Mouse (Mus musculus) CH12.LX (cell line): ENCODE measurements at regions not wholly inside any gene's neighbourhood (a gene's known extent, or its start where the extent isn't known, plus 50 kb on each side); places are given as distances from the start of the nearest gene placed in this dataset.

Source experiments
- DNase-seq: peaks from one replicate; pipeline ENCODE4 v3.0.0-alpha.2; 2013; ENCODE audit errors: extremely low read depth
- H3K27ac ChIP-seq: 2 replicates; pipeline ENCODE4 v1.5.1; 2012; ENCODE audit warnings: low read depth, mild to moderate bottlenecking, control low read depth, moderate library complexity; ENCODE audit not compliant: insufficient read depth
- H3K27me3 ChIP-seq: replicated peaks from 2 replicates; pipeline ENCODE3; 2012; ENCODE audit warnings: inconsistent platforms
- H3K36me3 ChIP-seq, 2 experiments: replicated peaks in 1 of 2; 2 replicates each; pipeline versions ENCODE3 to v1.6.1; 2012; ENCODE audit warnings: inconsistent platforms in 1 of 2, low read length in 1 of 2, mild to moderate bottlenecking in 1 of 2, mixed read lengths in 1 of 2, moderate library complexity in 1 of 2; ENCODE audit not compliant: control insufficient read depth in 1 of 2, insufficient read depth in 1 of 2
- H3K4me1 ChIP-seq, 2 experiments: 2 replicates each; pipeline ENCODE4 v1.6.1; 2012; ENCODE audit warnings: inconsistent platforms in 1 of 2, moderate library complexity in 1 of 2; ENCODE audit not compliant: insufficient read depth in 2 of 2, control insufficient read depth in 1 of 2
- H3K4me2 ChIP-seq: 2 replicates; pipeline ENCODE4 v1.6.1; 2012; ENCODE audit warnings: low read depth, mild to moderate bottlenecking, control low read depth; ENCODE audit not compliant: poor library complexity, insufficient read depth, severe bottlenecking
- H3K4me3 ChIP-seq, 3 experiments: fragments of 150-350 bp in 1 of 3; sonication (generic) in 1 of 3; replicated peaks in 1 of 3; 2 replicates each; pipeline versions ENCODE3 to v1.5.1; 2011 to 2012; ENCODE audit warnings: low read depth in 2 of 3, low read length in 2 of 3, mild to moderate bottlenecking in 2 of 3, moderate library complexity in 2 of 3, control low read depth in 1 of 3, improper control_type of control experiment in 1 of 3, inconsistent platforms in 1 of 3, mixed read lengths in 1 of 3; ENCODE audit not compliant: poor library complexity in 1 of 3
- H3K79me2 ChIP-seq: replicated peaks from 2 replicates; pipeline ENCODE4 v1.6.1; 2012; ENCODE audit warnings: mild to moderate bottlenecking, moderate library complexity; ENCODE audit not compliant: control insufficient read depth, poor library complexity, insufficient read depth, severe bottlenecking; ENCODE audit errors: extremely low read depth
- H3K9ac ChIP-seq: 2 replicates; pipeline ENCODE4 v1.6.1; 2012; ENCODE audit warnings: low read depth, mild to moderate bottlenecking, control low read depth, moderate library complexity; ENCODE audit not compliant: insufficient read depth
- H3K9me3 ChIP-seq: replicated peaks from 2 replicates; pipeline ENCODE3; 2012; ENCODE audit warnings: low read length, inconsistent platforms, mixed read lengths
- BHLHE40 ChIP-seq: IDR thresholded peaks from 2 replicates; pipeline ENCODE4 v1.6.1; 2011; ENCODE audit warnings: mild to moderate bottlenecking, low read depth, low read length, improper control_type of control experiment
- CTCF ChIP-seq, 2 experiments: IDR thresholded peaks in 1 of 2; conservative IDR thresholded peaks in 1 of 2; 2 replicates each; pipeline ENCODE4 v1.5.1; 2011 to 2012; ENCODE audit warnings: low read depth in 2 of 2, low read length in 2 of 2, improper control_type of control experiment in 1 of 2, inconsistent platforms in 1 of 2, mild to moderate bottlenecking in 1 of 2, moderate library complexity in 1 of 2
- ELF1 ChIP-seq: IDR thresholded peaks from 2 replicates; pipeline ENCODE4 v1.6.1; 2014; ENCODE audit warnings: low read depth, mild to moderate bottlenecking, inconsistent platforms, low read length, improper control_type of control experiment
- ETS1 ChIP-seq: conservative IDR thresholded peaks from 2 replicates; pipeline ENCODE4 v1.6.1; 2012; ENCODE audit warnings: low read depth, mild to moderate bottlenecking, inconsistent platforms, low read length, improper control_type of control experiment, moderate library complexity
- GABPA ChIP-seq: IDR thresholded peaks from 2 replicates; pipeline ENCODE4 v1.6.1; 2012; ENCODE audit warnings: low read depth, low read length, improper control_type of control experiment, inconsistent platforms; ENCODE audit not compliant: insufficient replicate concordance
- IRF4 ChIP-seq: IDR thresholded peaks from 2 replicates; pipeline ENCODE4 v1.6.1; 2014; ENCODE audit warnings: low read depth, mild to moderate bottlenecking, inconsistent platforms, low read length, improper control_type of control experiment
- JUN ChIP-seq: IDR thresholded peaks from 2 replicates; pipeline ENCODE4 v1.6.1; 2011; ENCODE audit warnings: low read depth, mild to moderate bottlenecking, low read length, improper control_type of control experiment, moderate library complexity; ENCODE audit not compliant: insufficient read depth
- KAT2A ChIP-seq: IDR thresholded peaks from 2 replicates; pipeline ENCODE4 v1.6.1; 2012; ENCODE audit warnings: low read length, improper control_type of control experiment, inconsistent platforms; ENCODE audit not compliant: insufficient replicate concordance
- MAX ChIP-seq: IDR thresholded peaks from 2 replicates; pipeline ENCODE4 v1.6.1; 2011; ENCODE audit warnings: low read length, improper control_type of control experiment
- MEF2A ChIP-seq: IDR thresholded peaks from 2 replicates; pipeline ENCODE4 v1.6.1; 2014; ENCODE audit warnings: low read depth, mild to moderate bottlenecking, inconsistent platforms, low read length, improper control_type of control experiment, borderline replicate concordance
- NRF1 ChIP-seq: IDR thresholded peaks from 2 replicates; pipeline ENCODE4 v1.6.1; 2014; ENCODE audit warnings: low read depth, mild to moderate bottlenecking, inconsistent platforms, low read length, improper control_type of control experiment, moderate library complexity
- POLR2AphosphoS2 ChIP-seq: IDR thresholded peaks from 2 replicates; pipeline ENCODE4 v1.6.1; 2011; ENCODE audit warnings: low read depth, low read length, improper control_type of control experiment
- SIN3A ChIP-seq: IDR thresholded peaks from 2 replicates; pipeline ENCODE4 v1.6.1; 2012; ENCODE audit warnings: low read length, improper control_type of control experiment, inconsistent platforms
- TBP ChIP-seq: conservative IDR thresholded peaks from 2 replicates; pipeline ENCODE4 v1.6.1; 2011; ENCODE audit warnings: low read depth, low read length, improper control_type of control experiment
- TCF12 ChIP-seq: IDR thresholded peaks from 2 replicates; pipeline ENCODE4 v1.6.1; 2014; ENCODE audit warnings: low read depth, mild to moderate bottlenecking, inconsistent platforms, low read length, improper control_type of control experiment
- USF1 ChIP-seq: IDR thresholded peaks from 2 replicates; pipeline ENCODE4 v1.6.1; 2014; ENCODE audit warnings: low read depth, mild to moderate bottlenecking, inconsistent platforms, low read length, improper control_type of control experiment
- USF2 ChIP-seq: conservative IDR thresholded peaks from 2 replicates; pipeline ENCODE4 v1.6.1; 2011; ENCODE audit warnings: low read depth, low read length, improper control_type of control experiment
- ZKSCAN1 ChIP-seq: IDR thresholded peaks from 2 replicates; pipeline ENCODE4 v1.6.1; 2012; ENCODE audit warnings: low read depth, inconsistent platforms, low read length, improper control_type of control experiment, borderline replicate concordance
- dilution Hi-C: fragments of 300-500 bp; cut with MboI; formaldehyde crosslinking; loops from 2 replicates; pipeline ENCODE4 v1.14.3; 2020; ENCODE audit warnings: low sequenced_read_pairs; ENCODE audit not compliant: extremely low pct_unique_long_range_greater_than_20kb, extremely low pct_ligation_motif_present
- in situ Hi-C: fragments of 300-500 bp; cut with MboI; formaldehyde crosslinking; loops from 3 replicates; pipeline ENCODE4 v1.14.3; 2019; ENCODE audit warnings: low sequenced_read_pairs, low pct_ligation_motif_present, low pct_unique_long_range_greater_than_20kb, mixed read lengths

DNA sequence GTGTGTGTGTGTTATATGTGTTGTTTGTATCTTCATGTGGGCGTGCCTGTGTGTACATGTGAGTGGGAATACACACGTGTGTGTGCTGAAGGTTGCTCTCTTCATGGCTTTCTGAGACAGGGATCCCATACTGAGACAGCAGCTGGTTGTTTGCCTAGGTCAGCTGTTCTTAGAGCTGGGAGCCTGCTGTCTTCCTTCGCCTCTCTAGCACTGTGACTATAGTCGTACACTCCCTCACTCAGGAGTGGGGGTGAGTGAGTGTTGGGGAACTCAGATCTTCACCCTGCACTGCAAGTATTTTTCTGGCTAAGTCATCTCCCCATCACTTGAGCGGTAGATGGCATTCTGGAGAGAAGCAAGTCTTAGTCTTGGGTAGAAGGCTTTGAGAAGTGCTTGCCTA lies 191.6 kb upstream of the Gm9833 start:
- no peaks in the 10 kb centered on the region for H3K9me3 ChIP-seq
- dilution Hi-C loops: no loop called here
- TF ChIP-seq SIN3A: no peak
- no peak for TF ChIP-seq KAT2A
- TF ChIP-seq TBP: no peak
- no peak for TF ChIP-seq MEF2A
- no peak for TF ChIP-seq IRF4
- TF ChIP-seq BHLHE40: no peak
- no peak for TF ChIP-seq ZKSCAN1
- TF ChIP-seq GABPA: no peak
- no peak for TF ChIP-seq MAX
- TF ChIP-seq USF1: no peak
- TF ChIP-seq USF2: no peak
- no peak for TF ChIP-seq TCF12
- no peak for TF ChIP-seq POLR2AphosphoS2
- H3K27me3 ChIP-seq: peaks cover 6% of the 10 kb centered on the region
- H3K4me3 ChIP-seq: no peak overlapping the region
- H3K36me3 ChIP-seq: no peaks in the 10 kb centered on the region
- no peak for DNase-seq
- H3K4me2 ChIP-seq: no peak overlapping the region
- peaks cover 3 to 50% of the 10 kb centered on the region in 2 experiments; a peak in 2 of 4 replicates for H3K4me1 ChIP-seq
- in situ Hi-C loops: no loop called here
- H3K9ac ChIP-seq: no peak overlapping the region
- no peaks in the 10 kb centered on the region for H3K79me2 ChIP-seq
- H3K27ac ChIP-seq: no peak overlapping the region

DNA sequence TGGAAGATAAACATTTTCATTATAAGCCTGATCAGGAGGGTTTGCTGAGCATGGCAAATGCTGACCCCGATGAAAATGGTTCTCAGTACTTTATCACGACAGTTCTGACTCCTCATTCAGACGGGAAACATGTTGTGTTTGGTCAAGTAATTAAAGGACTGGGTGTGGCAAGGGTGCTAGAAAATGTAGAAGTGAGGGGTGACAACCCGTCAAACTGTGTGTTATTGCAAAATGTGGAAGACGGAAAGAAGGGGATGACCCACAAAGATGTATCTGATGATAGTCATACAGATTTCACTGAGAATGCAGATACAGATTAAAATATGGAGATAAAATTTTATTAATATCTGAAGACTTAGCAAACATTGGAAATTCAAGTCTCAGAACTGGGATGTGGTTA lies 186.2 kb upstream of the Gm9833 start:
- Histone ChIP-seq H3K4me1 (peaks cover 0 to 5% of the 10 kb centered on the region in 2 experiments; a peak in 2 of 4 replicates), H3K9ac (no peak overlapping the region), H3K9me3 (no peaks in the 10 kb centered on the region), H3K27ac (no peak overlapping the region), H3K36me3 (no peaks in the 10 kb centered on the region), H3K79me2 (no peaks in the 10 kb centered on the region), H3K27me3 (no peaks in the 10 kb centered on the region), H3K4me2 (no peak overlapping the region), H3K4me3 (no peak overlapping the region)
- DNase-seq: no peak
- in situ Hi-C loops (no loop called here), dilution Hi-C loops (no loop called here)
- TF ChIP-seq CTCF (conservative IDR thresholded peaks at IDR 0.05 in 1 of 2, IDR thresholded peaks at IDR 0.05 in 1 of 2; ENCODE audit: low read depth in 2 of 2, low read length in 2 of 2) (no peak), JUN (no peak), ELF1 (no peak), BHLHE40 (no peak), SIN3A (no peak), NRF1 (no peak), ETS1 (no peak)
